Mouse (Mus musculus) cerebellum, postnatal 25 days (tissue): Measurements from ENCODE around the gene Urb1.

Experiments
- DNase-seq, 2 experiments: peaks; one replicate each; pipeline ENCODE4 v3.0.0; 2021; ENCODE audit warnings: mixed read lengths in 2 of 2

Urb1 gene

GRCm38 (mm10) chr16:90765195-90765877 lies 44.9 kb downstream of the Urb1 start:
- DNase-seq: no peak

GRCm38 (mm10) chr16:90760515-90760914 lies 49.7 kb downstream of the Urb1 start:
- DNase-seq: no peak

GRCm38 (mm10) chr16:90759335-90759734 lies 50.9 kb downstream of the Urb1 start:
- no peak for DNase-seq

GRCm38 (mm10) chr16:90753386-90753941 lies 56.7 kb downstream of the Urb1 start:
- no peak for DNase-seq

- DNase-seq: no peak
Observed at GRCm38 (mm10) chr16:90748169-90748568, 62.0 kb downstream of the Urb1 start.

- no peak for DNase-seq
Observed at GRCm38 (mm10) chr16:90747143-90747542, 63.1 kb downstream of the Urb1 start.

GRCm38 (mm10) chr16:90738092-90738956 lies 71.9 kb downstream of the Urb1 start, which contains the start of gene Mrap:
TSS of gene Mrap (plus strand) at chr16:90738207.
- no peak for DNase-seq

GRCm38 (mm10) chr16:90736672-90737270 lies 73.4 kb downstream of the Urb1 start:
- no peak for DNase-seq

- no peak for DNase-seq
Observed at GRCm38 (mm10) chr16:90735611-90736010, 74.6 kb downstream of the Urb1 start.

GRCm38 (mm10) chr16:90727233-90728115 lies 82.7 kb downstream of the Urb1 start, which contains the start of gene Mis18a:
TSS of gene Mis18a (minus strand) at chr16:90727404.
- DNase-seq: peak; percentile 95 to 97

- no peak for DNase-seq
Observed at GRCm38 (mm10) chr16:90726600-90727227, 83.5 kb downstream of the Urb1 start.

- no peak for DNase-seq
Observed at GRCm38 (mm10) chr16:90724051-90724450, 86.2 kb downstream of the Urb1 start.

GRCm38 (mm10) chr16:90710313-90710712 lies 99.9 kb downstream of the Urb1 start:
- no peak for DNase-seq

GRCm38 (mm10) chr16:90709711-90710289 lies 100.4 kb downstream of the Urb1 start:
- DNase-seq: peak; percentile 80 to 90

- DNase-seq: no peak
Observed at GRCm38 (mm10) chr16:90706279-90706678, 103.9 kb downstream of the Urb1 start.

GRCm38 (mm10) chr16:90704161-90704825 lies 105.9 kb downstream of the Urb1 start:
- no peak for DNase-seq

GRCm38 (mm10) chr16:90703646-90704045 lies 106.6 kb downstream of the Urb1 start:
- no peak for DNase-seq

GRCm38 (mm10) chr16:90701541-90701940 lies 108.7 kb downstream of the Urb1 start:
- no peak for DNase-seq
